Mouse (Mus musculus) heart, adult 2 months (tissue): ENCODE results near the gene Ylpm1. TPM values are rescaled to one million over a fixed set of nuclear protein-coding genes. Genes with fewer than 3 reads are reported as not detected.

Source experiments
- DNase-seq, 2 experiments: peaks; one replicate each; pipeline ENCODE4 v3.0.0; 2021
- H3K27ac ChIP-seq: fragments of 200-600 bp; 2 replicates; pipeline ENCODE4 v1.8.1; 2022
- H3K27me3 ChIP-seq: fragments of 200-500 bp; 2 replicates; pipeline ENCODE4 v1.6.1; 2012; ENCODE audit warnings: mild to moderate bottlenecking, low read length, inconsistent platforms, mixed read lengths; ENCODE audit not compliant: control insufficient read depth, insufficient read depth
- H3K36me3 ChIP-seq: fragments of 200-500 bp; 2 replicates; pipeline ENCODE4 v1.6.1; 2012; ENCODE audit warnings: low read length, inconsistent platforms; ENCODE audit not compliant: control insufficient read depth, insufficient read depth
- H3K4me1 ChIP-seq: fragments of 200-500 bp; 2 replicates; pipeline ENCODE4 v1.6.1; 2011; ENCODE audit warnings: low read length; ENCODE audit not compliant: control insufficient read depth, insufficient read depth
- H3K4me3 ChIP-seq: fragments of 200-600 bp; 2 replicates; pipeline ENCODE4 v1.8.1; 2022
- H3K79me2 ChIP-seq: fragments of 200-500 bp; replicated peaks from 2 replicates; pipeline ENCODE4 v1.6.1; 2012; ENCODE audit warnings: mild to moderate bottlenecking, inconsistent platforms, low read length, moderate library complexity, mixed read lengths; ENCODE audit not compliant: control insufficient read depth, insufficient read depth
- H3K9ac ChIP-seq: fragments of 200-500 bp; 2 replicates; pipeline ENCODE4 v1.6.1; 2012; ENCODE audit warnings: low read depth, mild to moderate bottlenecking, control low read depth, inconsistent platforms, low read length, mixed read lengths
- CTCF ChIP-seq: fragments of 200-600 bp; IDR thresholded peaks from 2 replicates; pipeline ENCODE4 v1.8.1; 2022; ENCODE audit warnings: antibody characterized with exemption, mild to moderate bottlenecking, moderate library complexity
- EP300 ChIP-seq: fragments of 200-500 bp; IDR thresholded peaks from 2 replicates; pipeline ENCODE4 v1.6.1; 2011; ENCODE audit warnings: low read depth, low read length, control low read depth; ENCODE audit not compliant: insufficient read depth
- POLR2A ChIP-seq: fragments of 200-500 bp; IDR thresholded peaks from 2 replicates; pipeline ENCODE4 v1.6.1; 2011; ENCODE audit warnings: mild to moderate bottlenecking, low read depth, low read length, control low read depth; ENCODE audit not compliant: insufficient read depth
- WGBS: fragments of 180-500 bp; shearing (Covaris S2); methylation state at CpG from one replicate; pipeline ENCODE4 v1.1.7; 2018; 5-methylcytosine and 5-hydroxymethylcytosine counted together
- intact Hi-C: fragments of 180-260 bp; cut with DNase I; formaldehyde crosslinking; loops from one replicate; pipeline ENCODE4 v1.15.1; 2025
- long read RNA-seq: library from polyadenylated mRNA; stranded (forward); transcript quantifications from one replicate; pipeline ENCODE4 v2.0.0, GENCODE M21; 2021
- polyA plus RNA-seq: library from polyadenylated mRNA; depleted of rRNA; stranded (reverse); fragments of >200 nt; gene quantifications from 2 replicates; pipeline ENCODE4 v1.2.3, GENCODE M21; 2012; rRNA removed
- total RNA-seq, 2 experiments: library from RNA; stranded (reverse); gene quantifications; 2 replicates each; pipeline ENCODE4 v1.2.3; 2021

The Ylpm1 gene
- 10 to 100 TPM; 26.7 to 26.8 TPM for total RNA-seq
- polyA plus RNA-seq = 9.3 and 12.1 TPM in 2 replicates
- long read RNA-seq, full-length matches to known transcripts = 3 of 9 reads
- long read RNA-seq, partial matches to known transcripts = 5 of 9 reads
- long read RNA-seq, other reads (novel, unspliced or antisense) = 1 of 9 reads

- WGBS = under 1% methylated on average over 45 of the region's 45 CpGs
- Histone ChIP-seq H3K4me3 (peak within 1 kb of the TSS; percentile 99), H3K27me3 (no peaks in the 10 kb centered on the region), H3K9ac (peak within 1 kb of the TSS; percentile 84), H3K36me3 (peaks cover 14% of the 10 kb centered on the region), H3K79me2 (peaks cover 5% of the 10 kb centered on the region), H3K4me1 (peaks cover 6% of the 10 kb centered on the region), H3K27ac (peak within 1 kb of the TSS; percentile 93)
- intact Hi-C loops = loop anchor here (1.0 kb wide), 1 partner anchor 25 kb away; no protein-coding TSS in a partner anchor
- TF ChIP-seq POLR2A (peak; percentile 79), EP300 (peak; percentile 61; the same call in 1 of the 2 replicates), CTCF (peak; percentile 73)
- DNase-seq = peak; percentile 95 to 98
Measured at GRCm38 (mm10) chr12:84996083-84996496, at the start of gene Ylpm1. Gene Ylpm1, plus strand, starts transcription at chr12:84996321.

GRCm38 (mm10) chr12:84947894-84948583 is 48.1 kb upstream of the Ylpm1 start:
- Histone ChIP-seq H3K4me3 (no peak overlapping the region), H3K4me1 (peaks cover 11% of the 10 kb centered on the region; the same call in 1 of the 2 replicates), H3K36me3 (peaks cover 27% of the 10 kb centered on the region), H3K9ac (no peak overlapping the region), H3K27me3 (no peaks in the 10 kb centered on the region), H3K27ac (peak overlapping the region; percentile 73), H3K79me2 (no peaks in the 10 kb centered on the region)
- intact Hi-C loops = no loop called here
- no peak for DNase-seq
- 32% methylated on average over 2 of the region's 2 CpGs for WGBS
- no peak for TF ChIP-seq CTCF
- TF ChIP-seq EP300 = no peak
- TF ChIP-seq POLR2A = no peak

- WGBS = 52% methylated on average over 6 of the region's 6 CpGs
- H3K9ac ChIP-seq = no peak overlapping the region
- TF ChIP-seq CTCF (no peak), EP300 (no peak), POLR2A (no peak)
- peaks cover 11% of the 10 kb centered on the region; the same call in 1 of the 2 replicates for H3K4me1 ChIP-seq
- intact Hi-C loops = no loop called here
- peaks cover 27% of the 10 kb centered on the region for H3K36me3 ChIP-seq
- no peak overlapping the region for H3K4me3 ChIP-seq
- no peaks in the 10 kb centered on the region for H3K79me2 ChIP-seq
- DNase-seq = peak in 1 of 2 experiments; percentile 28
- peak overlapping the region; percentile 73 for H3K27ac ChIP-seq
- H3K27me3 ChIP-seq = no peaks in the 10 kb centered on the region
Measured at GRCm38 (mm10) chr12:84948584-84949285, 47.4 kb upstream of the Ylpm1 start.

DNA sequence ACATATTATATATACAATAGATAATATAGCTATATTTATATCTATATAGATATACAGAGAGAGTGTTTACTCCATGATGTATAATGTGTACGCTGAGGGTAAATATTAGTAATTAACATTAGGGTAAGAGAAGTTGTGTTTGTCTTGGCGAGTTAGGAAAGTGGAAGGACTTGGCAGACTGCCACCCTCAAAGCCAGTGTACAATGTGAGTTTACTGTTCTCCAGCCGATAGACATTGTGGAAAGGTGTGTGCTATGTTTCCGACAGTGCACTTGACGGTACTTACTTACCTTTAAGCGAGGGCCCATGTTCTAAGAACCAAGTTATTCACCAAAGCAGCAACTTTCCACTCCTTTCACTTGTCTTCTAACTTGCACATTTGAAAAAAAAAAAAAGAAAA is 45.4 kb upstream of the Ylpm1 start:
- peaks cover 19% of the 10 kb centered on the region for H3K36me3 ChIP-seq
- TF ChIP-seq POLR2A (no peak), EP300 (no peak), CTCF (no peak)
- no peak overlapping the region for H3K9ac ChIP-seq
- H3K4me3 ChIP-seq = no peak overlapping the region
- DNase-seq = no peak
- H3K4me1 ChIP-seq = peaks cover 7% of the 10 kb centered on the region; the same call in 1 of the 2 replicates
- no peaks in the 10 kb centered on the region for H3K27me3 ChIP-seq
- intact Hi-C loops = no loop called here
- H3K27ac ChIP-seq = no peak overlapping the region
- peaks cover 2% of the 10 kb centered on the region; the same call in 1 of the 2 replicates for H3K79me2 ChIP-seq
- WGBS = 57% methylated on average over 6 of the region's 6 CpGs

DNA sequence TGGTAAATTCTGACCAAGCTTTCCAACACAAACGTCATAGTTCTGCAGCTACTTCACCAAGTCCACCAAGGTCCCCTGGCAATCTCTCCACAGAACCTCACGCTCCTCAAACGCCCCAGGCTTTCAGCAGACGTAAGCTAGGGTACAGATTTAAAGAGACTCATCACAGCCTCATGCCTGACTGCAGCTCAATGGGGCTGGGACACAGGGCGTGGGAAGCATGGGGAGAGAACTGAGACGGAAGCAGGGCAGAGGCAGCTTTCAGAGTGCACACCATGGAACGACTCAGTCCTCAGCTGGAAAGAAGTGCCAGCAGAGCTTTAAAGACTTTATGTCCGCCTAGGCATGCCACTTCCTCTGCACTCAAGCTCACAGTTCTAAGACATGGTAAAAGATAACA is 44.6 kb upstream of the Ylpm1 start:
- Histone ChIP-seq H3K27me3 (no peaks in the 10 kb centered on the region), H3K4me3 (no peak overlapping the region), H3K27ac (no peak overlapping the region), H3K4me1 (peaks cover 7% of the 10 kb centered on the region; the same call in 1 of the 2 replicates), H3K36me3 (peaks cover 19% of the 10 kb centered on the region), H3K79me2 (peaks cover 2% of the 10 kb centered on the region; the same call in 1 of the 2 replicates), H3K9ac (no peak overlapping the region; the same call in 1 of the 2 replicates)
- intact Hi-C loops = no loop called here
- 58% methylated on average over 8 of the region's 8 CpGs for WGBS
- no peak for TF ChIP-seq EP300
- TF ChIP-seq CTCF = no peak
- no peak for TF ChIP-seq POLR2A
- DNase-seq = no peak
